Mouse (Mus musculus) hindbrain, embryonic 10.5 days (tissue): Measurements from ENCODE around the gene Cdh26. TPM values are rescaled to one million over a fixed set of nuclear protein-coding genes. Genes with fewer than 3 reads are reported as not detected.

Source experiments
- DNase-seq: peaks from one replicate; pipeline ENCODE4 v3.0.0-alpha.2; 2017; ENCODE audit warnings: low spot score
- H3K27ac ChIP-seq: fragments of 300-500 bp; sonication (generic); 2 replicates; pipeline ENCODE4 v1.5.1; 2016; ENCODE audit warnings: mild to moderate bottlenecking, moderate library complexity
- H3K27me3 ChIP-seq: fragments of 300-500 bp; sonication (generic); 2 replicates; pipeline ENCODE4 v1.6.1; 2016; ENCODE audit warnings: mild to moderate bottlenecking; ENCODE audit not compliant: poor library complexity, insufficient read depth, severe bottlenecking
- H3K36me3 ChIP-seq: fragments of 300-500 bp; sonication (generic); 2 replicates; pipeline ENCODE4 v1.6.1; 2016; ENCODE audit warnings: mild to moderate bottlenecking, moderate library complexity
- H3K4me1 ChIP-seq: fragments of 300-500 bp; sonication (generic); replicated peaks from 2 replicates; pipeline ENCODE4 v1.6.1; 2016; ENCODE audit warnings: mild to moderate bottlenecking
- H3K4me3 ChIP-seq: fragments of 300-500 bp; sonication (generic); 2 replicates; pipeline ENCODE4 v1.5.1; 2016; ENCODE audit warnings: mild to moderate bottlenecking, moderate library complexity
- H3K9me3 ChIP-seq: fragments of 300-500 bp; sonication (generic); 2 replicates; pipeline ENCODE4 v1.6.1; 2016; ENCODE audit warnings: mild to moderate bottlenecking, moderate library complexity
- WGBS: fragments of 180-500 bp; shearing (Covaris S2); methylation state at CpG from one replicate; pipeline ENCODE4 v1.1.7; 2016; 5-methylcytosine and 5-hydroxymethylcytosine counted together
- polyA plus RNA-seq: library from polyadenylated mRNA; unstranded; fragments of >200 nt; fragmentation: Nextera tagmentation; extraction: Ambion mirVana; gene quantifications from 2 replicates; pipeline ENCODE4 v1.2.1, GENCODE M21; 2016

Gene Cdh26
- polyA plus RNA-seq, 1 experiment from 2014 or later, result 0.63 TPM

- Histone ChIP-seq H3K36me3 (no peaks in the 10 kb centered on the region), H3K4me1 (peaks cover 19% of the 10 kb centered on the region), H3K9me3 (no peaks in the 10 kb centered on the region), H3K27ac (peak overlapping the region; percentile 35; the same call in 1 of the 2 replicates), H3K4me3 (no peak overlapping the region), H3K27me3 (0 out of 2 replicates have a peak, but pooled peaks cover 3% of the 10 kb centered on the region)
- 49% methylated on average over 6 of the region's 6 CpGs for WGBS
- DNase-seq, result no peak
These were observed 8.7 kb upstream of the Cdh26 start for GRCm38 (mm10) chr2:178421603-178422002.

DNA sequence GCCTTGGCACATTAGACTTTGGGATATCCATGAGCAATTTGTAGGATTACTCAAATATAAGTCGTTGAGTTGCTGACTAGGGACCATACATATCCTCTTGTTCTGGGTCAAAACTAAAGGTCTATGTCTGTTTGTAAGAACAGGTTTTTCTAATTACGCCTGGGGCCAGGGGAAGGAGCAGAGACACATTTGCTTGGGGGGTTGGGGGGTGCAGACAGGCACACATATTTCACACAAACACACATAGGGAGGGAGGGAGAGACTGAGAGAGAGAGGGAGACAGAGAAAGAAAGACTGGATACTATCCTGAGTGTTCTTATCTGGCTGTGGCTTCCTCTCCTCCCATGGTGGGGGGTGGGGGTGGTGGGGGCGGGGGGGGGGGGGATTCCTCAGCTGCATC, 8.1 kb upstream of the Cdh26 start:
- Histone ChIP-seq H3K4me3 (no peak overlapping the region), H3K36me3 (no peaks in the 10 kb centered on the region), H3K4me1 (peaks cover 19% of the 10 kb centered on the region), H3K27ac (peak overlapping the region; percentile 50; the same call in 1 of the 2 replicates), H3K27me3 (0 out of 2 replicates have a peak, but pooled peaks cover 3% of the 10 kb centered on the region), H3K9me3 (no peaks in the 10 kb centered on the region)
- DNase-seq, result no peak
- WGBS, result 46% methylated on average over 3 of the region's 3 CpGs

DNA sequence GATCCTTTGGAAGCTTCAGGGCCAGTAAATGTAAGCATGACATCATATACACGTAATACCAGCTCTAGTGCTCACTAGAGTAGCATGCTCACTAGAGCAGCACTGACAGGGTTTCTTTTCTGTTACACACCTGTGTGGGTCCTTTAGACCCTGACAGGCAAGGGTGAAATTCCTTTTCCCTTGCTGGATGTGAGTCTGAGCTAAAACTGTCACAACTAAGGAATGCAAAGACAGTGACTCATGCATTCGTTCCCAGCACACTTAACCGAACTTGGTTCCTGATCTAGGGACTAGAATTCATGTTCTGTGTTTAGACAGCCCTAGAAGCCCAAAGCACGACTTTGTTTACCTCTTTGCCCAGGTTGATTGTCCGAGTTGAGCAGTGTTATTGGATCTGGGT, 7.1 kb upstream of the Cdh26 start:
- 0 out of 2 replicates have a peak, but pooled peaks cover 3% of the 10 kb centered on the region for H3K27me3 ChIP-seq
- H3K4me1 ChIP-seq, result peaks cover 19% of the 10 kb centered on the region
- no peaks in the 10 kb centered on the region for H3K9me3 ChIP-seq
- WGBS, result 83% methylated on average over 5 of the region's 5 CpGs
- no peak overlapping the region for H3K4me3 ChIP-seq
- peak overlapping the region; percentile 35; the same call in 1 of the 2 replicates for H3K27ac ChIP-seq
- H3K36me3 ChIP-seq, result no peaks in the 10 kb centered on the region
- no peak for DNase-seq

GRCm38 (mm10) chr2:178426229-178426628, 4.1 kb upstream of the Cdh26 start:
- no peaks in the 10 kb centered on the region for H3K9me3 ChIP-seq
- H3K27ac ChIP-seq, result no peak overlapping the region
- no peak overlapping the region for H3K4me3 ChIP-seq
- 52% methylated on average over 4 of the region's 4 CpGs for WGBS
- H3K4me1 ChIP-seq, result peaks cover 12% of the 10 kb centered on the region
- H3K27me3 ChIP-seq, result 0 out of 2 replicates have a peak, but pooled peaks cover under 1% of the 10 kb centered on the region
- no peak for DNase-seq
- no peaks in the 10 kb centered on the region for H3K36me3 ChIP-seq

- WGBS, result 88% methylated on average over 5 of the region's 5 CpGs
These were observed 3.1 kb upstream of the Cdh26 start for GRCm38 (mm10) chr2:178427181-178427580.

DNA sequence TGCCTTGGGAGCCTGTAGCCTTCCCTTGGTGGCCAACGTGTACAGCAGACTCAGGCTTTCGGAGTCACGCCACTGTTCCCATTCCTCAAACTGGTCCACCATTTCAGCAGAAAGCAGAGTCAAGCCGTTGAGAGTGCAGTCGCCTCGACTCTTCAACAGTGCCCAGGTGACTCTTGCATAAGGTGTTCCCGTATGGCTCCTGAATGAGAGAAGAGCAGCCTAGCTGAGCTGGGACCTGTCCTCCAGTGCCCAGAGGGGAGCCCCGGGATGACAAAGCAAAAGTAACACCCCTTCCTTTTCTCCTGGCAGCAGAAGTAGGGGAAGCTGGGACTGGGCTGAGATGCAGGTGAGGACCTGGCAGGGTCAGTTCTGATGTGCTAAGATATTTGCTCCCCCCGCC, 2.1 kb upstream of the Cdh26 start:
- Histone ChIP-seq H3K4me3 (no peak overlapping the region), H3K36me3 (no peaks in the 10 kb centered on the region), H3K27me3 (no peaks in the 10 kb centered on the region), H3K27ac (no peak overlapping the region), H3K9me3 (no peaks in the 10 kb centered on the region), H3K4me1 (no peaks in the 10 kb centered on the region)
- no peak for DNase-seq
- WGBS, result 82% methylated on average over 9 of the region's 9 CpGs

More at GRCm38 (mm10) chr2:178427181-178427580, 3.1 kb upstream of the Cdh26 start:
- Histone ChIP-seq H3K36me3 (no peaks in the 10 kb centered on the region), H3K27ac (no peak overlapping the region), H3K27me3 (no peaks in the 10 kb centered on the region), H3K9me3 (no peaks in the 10 kb centered on the region), H3K4me3 (no peak overlapping the region), H3K4me1 (peaks cover 5% of the 10 kb centered on the region; the same call in 1 of the 2 replicates)
- DNase-seq, result no peak

DNA sequence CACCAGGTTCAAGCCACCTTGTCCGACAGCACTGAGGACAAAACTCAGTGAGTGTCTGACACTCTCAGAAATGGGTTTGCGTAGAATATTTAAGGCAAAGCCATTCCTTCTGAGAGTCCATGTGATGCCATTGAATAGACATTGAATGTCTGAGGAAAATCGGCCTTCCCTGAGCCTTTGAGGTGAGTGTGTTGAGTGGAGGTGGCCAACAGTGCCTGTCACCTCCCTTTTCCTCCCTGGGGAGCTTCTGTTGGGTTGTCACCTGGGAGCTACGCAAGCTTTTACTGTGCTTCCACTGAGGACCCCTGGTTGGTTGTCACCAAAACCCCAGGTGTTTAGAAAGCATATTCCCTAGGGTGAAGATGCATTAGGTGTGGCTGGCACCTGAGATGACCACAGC, 1.7 kb upstream of the Cdh26 start:
- Histone ChIP-seq H3K27ac (no peak overlapping the region), H3K4me1 (no peaks in the 10 kb centered on the region), H3K9me3 (no peaks in the 10 kb centered on the region), H3K27me3 (no peaks in the 10 kb centered on the region), H3K36me3 (no peaks in the 10 kb centered on the region), H3K4me3 (no peak overlapping the region)
- WGBS, result 88% methylated on average over 4 of the region's 4 CpGs
- no peak for DNase-seq

DNA sequence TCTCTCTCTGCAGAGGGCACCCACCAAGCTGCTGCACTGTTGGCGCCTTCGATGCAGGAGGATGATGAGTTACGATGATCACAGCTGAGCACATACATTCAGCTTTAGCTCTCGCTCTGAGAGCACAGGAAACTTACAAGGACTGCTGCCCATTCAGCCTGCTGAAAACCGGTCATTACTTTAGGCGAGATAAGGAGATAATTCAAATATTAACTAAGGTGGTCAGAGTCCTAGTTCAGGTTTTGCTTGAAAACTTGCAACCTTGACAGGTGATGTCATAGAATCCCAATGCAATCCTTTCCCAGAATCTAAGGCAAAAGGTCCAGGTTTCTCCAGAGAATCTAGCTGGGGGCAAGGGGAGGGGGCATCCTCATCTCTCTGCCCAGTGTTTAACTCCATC, 905 bp upstream of the Cdh26 start:
- Histone ChIP-seq H3K27ac (no peak overlapping the region), H3K4me3 (no peak overlapping the region), H3K4me1 (no peaks in the 10 kb centered on the region), H3K9me3 (no peaks in the 10 kb centered on the region), H3K36me3 (no peaks in the 10 kb centered on the region), H3K27me3 (no peaks in the 10 kb centered on the region)
- WGBS, result 91% methylated on average over 6 of the region's 6 CpGs
- no peak for DNase-seq

- Histone ChIP-seq H3K27me3 (no peaks in the 10 kb centered on the region), H3K4me3 (no peak overlapping the region), H3K9me3 (no peaks in the 10 kb centered on the region), H3K27ac (no peak overlapping the region), H3K36me3 (no peaks in the 10 kb centered on the region), H3K4me1 (0 out of 2 replicates have a peak, but pooled peaks cover 4% of the 10 kb centered on the region)
- DNase-seq, result no peak
- WGBS, result 82% methylated on average over 2 of the region's 2 CpGs
These were observed 3.2 kb downstream of the Cdh26 start for GRCm38 (mm10) chr2:178433495-178433894.

DNA sequence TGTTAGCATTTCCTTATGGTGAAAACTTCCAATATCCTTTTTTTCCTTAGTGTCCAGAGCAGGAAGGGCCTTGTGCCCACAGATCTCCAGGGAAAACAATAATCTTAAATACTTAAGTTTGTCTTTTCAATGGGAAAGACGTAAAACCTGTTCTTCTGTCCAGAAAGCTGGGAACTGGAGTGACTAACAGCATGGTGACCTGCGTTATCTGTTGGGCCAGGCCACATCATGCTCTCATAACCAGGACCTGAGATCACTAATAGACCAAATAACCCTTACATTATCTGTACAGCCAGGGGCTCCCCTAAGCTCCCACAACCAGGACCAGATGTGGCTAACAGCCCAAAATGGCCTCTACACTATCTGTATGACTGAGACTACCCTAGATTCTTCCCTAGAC, 3.6 kb downstream of the Cdh26 start:
- no peak for DNase-seq
- WGBS, result 95% methylated on average over 2 of the region's 2 CpGs
- Histone ChIP-seq H3K36me3 (no peaks in the 10 kb centered on the region), H3K27me3 (no peaks in the 10 kb centered on the region), H3K27ac (no peak overlapping the region), H3K4me3 (no peak overlapping the region), H3K4me1 (0 out of 2 replicates have a peak, but pooled peaks cover 4% of the 10 kb centered on the region), H3K9me3 (no peaks in the 10 kb centered on the region)

- H3K9me3 ChIP-seq, result no peaks in the 10 kb centered on the region
- 70% methylated on average over 9 of the region's 9 CpGs for WGBS
- no peak overlapping the region for H3K27ac ChIP-seq
- H3K36me3 ChIP-seq, result no peaks in the 10 kb centered on the region
- no peak overlapping the region for H3K4me3 ChIP-seq
- no peak for DNase-seq
- H3K4me1 ChIP-seq, result 0 out of 2 replicates have a peak, but pooled peaks cover 4% of the 10 kb centered on the region
- no peaks in the 10 kb centered on the region for H3K27me3 ChIP-seq
These were observed 7.0 kb downstream of the Cdh26 start for GRCm38 (mm10) chr2:178437311-178437710.

GRCm38 (mm10) chr2:178449386-178449785, 19.1 kb downstream of the Cdh26 start:
- 82% methylated on average over 4 of the region's 4 CpGs for WGBS
- DNase-seq, result no peak
- Histone ChIP-seq H3K9me3 (no peaks in the 10 kb centered on the region), H3K27ac (no peak overlapping the region), H3K4me3 (no peak overlapping the region), H3K36me3 (no peaks in the 10 kb centered on the region), H3K4me1 (peaks cover 12% of the 10 kb centered on the region), H3K27me3 (no peaks in the 10 kb centered on the region)

DNA sequence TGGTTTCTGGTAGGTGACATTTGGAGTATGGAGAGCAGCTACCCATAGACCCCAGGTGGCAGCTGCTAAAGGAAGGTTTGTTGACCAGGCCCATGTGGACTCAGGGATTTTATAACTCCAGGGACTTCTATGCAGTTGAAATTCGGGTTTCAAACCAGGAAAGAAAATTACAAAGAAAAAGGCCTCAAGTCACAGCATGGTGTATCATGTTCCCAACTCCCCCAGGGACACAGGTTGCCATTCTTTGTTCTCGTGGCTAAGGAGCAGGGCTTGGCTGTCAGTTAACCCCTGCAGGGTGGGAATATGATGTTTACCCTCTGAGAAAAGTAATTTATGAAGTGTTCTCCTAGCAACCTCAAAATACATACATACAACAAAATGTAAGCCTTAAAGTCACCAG, 19.9 kb downstream of the Cdh26 start:
- H3K4me1 ChIP-seq, result peaks cover 12% of the 10 kb centered on the region
- H3K27me3 ChIP-seq, result no peaks in the 10 kb centered on the region
- WGBS, result 5% methylated on average over 2 of the region's 2 CpGs
- no peak for DNase-seq
- H3K36me3 ChIP-seq, result no peaks in the 10 kb centered on the region
- H3K9me3 ChIP-seq, result no peaks in the 10 kb centered on the region
- no peak overlapping the region for H3K27ac ChIP-seq
- H3K4me3 ChIP-seq, result no peak overlapping the region

- Histone ChIP-seq H3K4me1 (peaks cover 12% of the 10 kb centered on the region), H3K36me3 (no peaks in the 10 kb centered on the region), H3K27ac (peak overlapping the region; percentile 5; the same call in 1 of the 2 replicates), H3K4me3 (no peak overlapping the region), H3K27me3 (no peaks in the 10 kb centered on the region), H3K9me3 (no peaks in the 10 kb centered on the region)
- 63% methylated on average over 10 of the region's 10 CpGs for WGBS
- DNase-seq, result no peak
These were observed 20.6 kb downstream of the Cdh26 start for GRCm38 (mm10) chr2:178450961-178451360.
